Mouse (Mus musculus) kidney, embryonic 15.5 days (tissue): Measurements from ENCODE around the gene B3gnt4. TPM values are rescaled to one million over a fixed set of nuclear protein-coding genes. Genes with fewer than 3 reads are reported as not detected.
"Not testable (repeated sequence)": the region's sequence is repeated elsewhere in the genome, so short reads cannot be mapped to it uniquely, and the experiment has no call there.

Experiments used
- ATAC-seq: fragments of 200-750 bp; cut with Nextera tagmentation; replicated peaks from 2 replicates; pipeline ENCODE4 v1.8.0; 2017; ENCODE audit warnings: moderate TSS enrichment; ENCODE audit not compliant: low FRiP score
- H3K27ac ChIP-seq: fragments of 300-500 bp; sonication (generic); 2 replicates; pipeline ENCODE4 v1.5.1; 2015; ENCODE audit warnings: mild to moderate bottlenecking, inconsistent platforms
- H3K27me3 ChIP-seq: fragments of 300-500 bp; sonication (generic); 2 replicates; pipeline ENCODE4 v1.6.1; 2015; ENCODE audit warnings: inconsistent platforms
- H3K36me3 ChIP-seq: fragments of 300-500 bp; sonication (generic); 2 replicates; pipeline ENCODE4 v1.6.1; 2015; ENCODE audit warnings: inconsistent platforms
- H3K4me1 ChIP-seq: fragments of 300-500 bp; sonication (generic); 2 replicates; pipeline ENCODE4 v1.6.1; 2015; ENCODE audit warnings: inconsistent platforms
- H3K4me2 ChIP-seq: fragments of 300-500 bp; sonication (generic); 2 replicates; pipeline ENCODE4 v1.6.1; 2015; ENCODE audit warnings: moderate library complexity, mild to moderate bottlenecking, inconsistent platforms
- H3K4me3 ChIP-seq: fragments of 300-500 bp; sonication (generic); replicated peaks from 2 replicates; pipeline ENCODE4 v1.5.1; 2015; ENCODE audit warnings: mild to moderate bottlenecking, inconsistent platforms
- H3K9ac ChIP-seq: fragments of 300-500 bp; sonication (generic); 2 replicates; pipeline ENCODE4 v1.6.1; 2015; ENCODE audit warnings: mild to moderate bottlenecking, inconsistent platforms
- H3K9me3 ChIP-seq: fragments of 300-500 bp; sonication (generic); replicated peaks from 2 replicates; pipeline ENCODE4 v1.6.1; 2016; ENCODE audit warnings: inconsistent platforms
- WGBS: fragments of 180-500 bp; shearing (Covaris S2); methylation state at CpG from one replicate; pipeline ENCODE4 v1.1.7; 2015; ENCODE audit warnings: mixed read lengths; 5-methylcytosine and 5-hydroxymethylcytosine counted together
- polyA plus RNA-seq: library from polyadenylated mRNA; unstranded; fragments of >200 nt; fragmentation: Nextera tagmentation; extraction: Ambion mirVana; gene quantifications from 2 replicates; pipeline ENCODE4 v1.2.1, GENCODE M21; 2015

The B3gnt4 gene
- polyA plus RNA-seq, 1 experiment from 2014 or later = 0.22 TPM

GRCm38 (mm10) chr5:123508921-123509320 is 1.3 kb upstream of the B3gnt4 start:
- Histone ChIP-seq H3K27me3 (peaks cover 52% of the 10 kb centered on the region), H3K4me2 (peak overlapping the region; percentile 92), H3K27ac (no peak overlapping the region), H3K9ac (peak overlapping the region; percentile 41; the same call in 1 of the 2 replicates), H3K9me3 (no peaks in the 10 kb centered on the region), H3K36me3 (peaks cover 13% of the 10 kb centered on the region; the same call in 1 of the 2 replicates), H3K4me1 (peaks cover 14% of the 10 kb centered on the region), H3K4me3 (peak overlapping the region; percentile 67)
- WGBS = 8% methylated on average over 12 of the region's 12 CpGs
- ATAC-seq = no peak

- ATAC-seq, H3K27ac ChIP-seq, H3K4me2 ChIP-seq, H3K9me3 ChIP-seq, H3K4me3 ChIP-seq, H3K9ac ChIP-seq: not testable (repeated sequence)
- Histone ChIP-seq H3K27me3 (peaks cover 41% of the 10 kb centered on the region), H3K36me3 (peaks cover 36% of the 10 kb centered on the region), H3K4me1 (peaks cover 14% of the 10 kb centered on the region)
- WGBS = 88% methylated on average over 3 of the region's 3 CpGs
These were observed 1.2 kb downstream of the B3gnt4 start for GRCm38 (mm10) chr5:123511426-123511825.

GRCm38 (mm10) chr5:123512102-123512501 is 1.8 kb downstream of the B3gnt4 start:
- no peak overlapping the region for H3K27ac ChIP-seq
- no peak overlapping the region for H3K9ac ChIP-seq
- H3K9me3 ChIP-seq = no peaks in the 10 kb centered on the region
- no peak overlapping the region for H3K4me2 ChIP-seq
- H3K36me3 ChIP-seq = peaks cover 43% of the 10 kb centered on the region
- no peak for ATAC-seq
- H3K27me3 ChIP-seq = peaks cover 35% of the 10 kb centered on the region
- WGBS = 68% methylated on average over 3 of the region's 3 CpGs
- peaks cover 14% of the 10 kb centered on the region for H3K4me1 ChIP-seq
- H3K4me3 ChIP-seq = no peak overlapping the region

GRCm38 (mm10) chr5:123514871-123515270 is 4.6 kb downstream of the B3gnt4 start:
- Histone ChIP-seq H3K27me3 (peaks cover 8% of the 10 kb centered on the region), H3K27ac (no peak overlapping the region), H3K4me3 (no peak overlapping the region), H3K36me3 (peaks cover 68% of the 10 kb centered on the region), H3K4me1 (no peaks in the 10 kb centered on the region), H3K4me2 (no peak overlapping the region), H3K9ac (no peak overlapping the region), H3K9me3 (no peaks in the 10 kb centered on the region)
- 94% methylated on average over 5 of the region's 5 CpGs for WGBS
- ATAC-seq = no peak

GRCm38 (mm10) chr5:123520666-123521065 is 10.4 kb downstream of the B3gnt4 start:
- peaks cover 40% of the 10 kb centered on the region for H3K36me3 ChIP-seq
- ATAC-seq = no peak
- no peaks in the 10 kb centered on the region for H3K9me3 ChIP-seq
- H3K27ac ChIP-seq = no peak overlapping the region
- no peaks in the 10 kb centered on the region for H3K27me3 ChIP-seq
- H3K4me2 ChIP-seq = no peak overlapping the region
- H3K9ac ChIP-seq = no peak overlapping the region
- no peak overlapping the region for H3K4me3 ChIP-seq
- peaks cover 23% of the 10 kb centered on the region for H3K4me1 ChIP-seq
- 64% methylated on average over 9 of the region's 9 CpGs for WGBS

- WGBS = 78% methylated on average over 1 of the region's 1 CpGs
- ATAC-seq = no peak
These were observed 11.4 kb downstream of the B3gnt4 start for GRCm38 (mm10) chr5:123521621-123522020.

GRCm38 (mm10) chr5:123522166-123522565 is 11.9 kb downstream of the B3gnt4 start:
- Histone ChIP-seq H3K27ac (no peak overlapping the region), H3K4me2 (no peak overlapping the region), H3K27me3 (no peaks in the 10 kb centered on the region), H3K4me1 (peaks cover 23% of the 10 kb centered on the region), H3K36me3 (peaks cover 32% of the 10 kb centered on the region), H3K9me3 (no peaks in the 10 kb centered on the region), H3K9ac (no peak overlapping the region), H3K4me3 (no peak overlapping the region)
- 88% methylated on average over 1 of the region's 1 CpGs for WGBS
- no peak for ATAC-seq

More at GRCm38 (mm10) chr5:123521621-123522020, 11.4 kb downstream of the B3gnt4 start:
- Histone ChIP-seq H3K4me3 (no peak overlapping the region), H3K36me3 (peaks cover 33% of the 10 kb centered on the region), H3K9me3 (no peaks in the 10 kb centered on the region), H3K9ac (no peak overlapping the region), H3K27ac (no peak overlapping the region), H3K4me2 (no peak overlapping the region), H3K27me3 (no peaks in the 10 kb centered on the region), H3K4me1 (peaks cover 23% of the 10 kb centered on the region)

- WGBS = under 1% methylated on average over 82 of the region's 82 CpGs
These were observed 13.6 kb downstream of the B3gnt4 start, which contains the start of gene Diablo for GRCm38 (mm10) chr5:123523692-123524392. Gene Diablo (minus strand): TSS chr5:123524176.

GRCm38 (mm10) chr5:123524393-123524750 is 14.1 kb downstream of the B3gnt4 start:
- Histone ChIP-seq H3K27me3 (no peaks in the 10 kb centered on the region), H3K4me1 (peaks cover 23% of the 10 kb centered on the region), H3K36me3 (peaks cover 20% of the 10 kb centered on the region), H3K4me2 (peak overlapping the region; percentile 93), H3K9me3 (no peaks in the 10 kb centered on the region), H3K9ac (no peak overlapping the region), H3K4me3 (peak overlapping the region; percentile 82), H3K27ac (no peak overlapping the region)
- 1% methylated on average over 25 of the region's 27 CpGs for WGBS
- ATAC-seq = peak; percentile 97

More at GRCm38 (mm10) chr5:123523692-123524392, 13.6 kb downstream of the B3gnt4 start, which contains the start of gene Diablo:
- H3K4me2 ChIP-seq = peak within 1 kb of the TSS; percentile 93
- H3K9ac ChIP-seq = peak within 1 kb of the TSS; percentile 71
- peak; percentile 98 for ATAC-seq
- peaks cover 23% of the 10 kb centered on the region for H3K4me1 ChIP-seq
- H3K9me3 ChIP-seq = no peaks in the 10 kb centered on the region
- H3K36me3 ChIP-seq = peaks cover 21% of the 10 kb centered on the region
- peak within 1 kb of the TSS; percentile 42; the same call in 1 of the 2 replicates for H3K27ac ChIP-seq
- peak within 1 kb of the TSS; percentile 82 for H3K4me3 ChIP-seq
- no peaks in the 10 kb centered on the region for H3K27me3 ChIP-seq

GRCm38 (mm10) chr5:123525281-123525680 is 15.0 kb downstream of the B3gnt4 start, which contains the start of gene Gm49027:
Gene Gm49027 (minus strand): TSS chr5:123525488.
- ATAC-seq = no peak
- Histone ChIP-seq H3K4me3 (peak within 1 kb of the TSS; percentile 82), H3K27me3 (no peaks in the 10 kb centered on the region), H3K4me1 (peaks cover 23% of the 10 kb centered on the region), H3K4me2 (peak within 1 kb of the TSS; percentile 93), H3K27ac (no peak within 1 kb of the TSS), H3K9me3 (no peaks in the 10 kb centered on the region), H3K36me3 (peaks cover 25% of the 10 kb centered on the region), H3K9ac (no peak within 1 kb of the TSS)
- WGBS = 80% methylated on average over 7 of the region's 7 CpGs

- ATAC-seq = no peak
- Histone ChIP-seq H3K4me3 (no peak overlapping the region), H3K27me3 (no peaks in the 10 kb centered on the region), H3K4me1 (peaks cover 23% of the 10 kb centered on the region), H3K9ac (no peak overlapping the region), H3K36me3 (peaks cover 32% of the 10 kb centered on the region), H3K27ac (no peak overlapping the region), H3K9me3 (no peaks in the 10 kb centered on the region), H3K4me2 (no peak overlapping the region)
- 91% methylated on average over 9 of the region's 9 CpGs for WGBS
These were observed 15.7 kb downstream of the B3gnt4 start for GRCm38 (mm10) chr5:123525916-123526495.

GRCm38 (mm10) chr5:123528641-123529040 is 18.4 kb downstream of the B3gnt4 start:
- Histone ChIP-seq H3K4me2 (no peak overlapping the region), H3K4me1 (peaks cover 5% of the 10 kb centered on the region), H3K27ac (no peak overlapping the region), H3K9ac (no peak overlapping the region), H3K27me3 (no peaks in the 10 kb centered on the region), H3K4me3 (no peak overlapping the region), H3K36me3 (peaks cover 58% of the 10 kb centered on the region), H3K9me3 (no peaks in the 10 kb centered on the region)
- ATAC-seq = no peak
- WGBS = 81% methylated on average over 7 of the region's 7 CpGs
